Mouse (Mus musculus) myocyte (in vitro differentiated cells): ENCODE data around the gene Ankrd35.

Experiments used
- MAX ChIP-seq: IDR thresholded peaks from one replicate; pipeline ENCODE4 v1.6.1; 2011; ENCODE audit warnings: low read depth, mild to moderate bottlenecking, control low read depth
- MYOD1 ChIP-seq, 3 experiments: IDR thresholded peaks; one replicate each; pipeline ENCODE4 v1.6.1; 2011; ENCODE audit warnings: control low read depth in 2 of 3, low read depth in 2 of 3, mild to moderate bottlenecking in 2 of 3, moderate library complexity in 1 of 3; ENCODE audit not compliant: insufficient read length in 2 of 3, control insufficient read depth in 1 of 3
- MYOG ChIP-seq, 3 experiments: IDR thresholded peaks; one replicate each; pipeline ENCODE4 v1.6.1; 2011; ENCODE audit warnings: control low read depth in 2 of 3, low read depth in 2 of 3, mild to moderate bottlenecking in 2 of 3; ENCODE audit not compliant: insufficient read length in 2 of 3, control insufficient read depth in 1 of 3, insufficient read depth in 1 of 3
- POLR2A ChIP-seq: IDR thresholded peaks from one replicate; pipeline ENCODE4 v1.6.1; 2011; ENCODE audit warnings: low read depth, mild to moderate bottlenecking, control low read depth, moderate library complexity; ENCODE audit not compliant: insufficient read length
- POLR2AphosphoS2 ChIP-seq: IDR thresholded peaks from one replicate; pipeline ENCODE4 v1.6.1; 2011; ENCODE audit warnings: low read depth, control low read depth; ENCODE audit not compliant: insufficient read length
- USF1 ChIP-seq: IDR thresholded peaks from one replicate; pipeline ENCODE4 v1.6.1; 2011; ENCODE audit warnings: low read depth, mild to moderate bottlenecking, control low read depth, moderate library complexity

DNA sequence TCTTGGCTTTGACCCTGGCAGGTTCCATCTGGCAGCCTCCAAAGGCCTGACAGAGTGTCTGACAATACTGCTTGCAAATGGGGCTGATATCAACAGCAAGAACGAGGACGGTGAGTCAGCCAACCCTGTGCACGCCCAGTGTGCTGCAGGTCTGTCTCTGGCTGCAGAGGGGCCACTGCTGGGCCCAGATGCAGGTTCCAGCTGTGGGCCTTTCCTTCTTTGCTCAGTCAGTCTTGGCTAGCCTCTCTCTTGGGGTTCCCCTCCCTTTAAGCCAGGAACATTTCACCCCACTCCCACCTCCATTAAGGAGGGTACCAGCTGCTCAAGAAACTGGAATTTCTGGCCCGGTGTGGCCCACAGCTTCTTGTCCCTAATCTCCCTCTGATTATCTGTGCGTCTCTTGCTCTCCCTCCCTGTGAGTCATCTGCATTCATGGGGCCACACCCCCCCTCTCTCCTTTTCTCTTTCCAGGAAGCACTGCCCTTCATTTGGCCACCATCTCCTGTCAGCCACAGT is 9.3 kb downstream of the Ankrd35 start:
- no peak for TF ChIP-seq MYOD1 (IDR thresholded peaks at IDR 0.05; ENCODE audit: control insufficient read depth in 1 of 3, insufficient read length in 2 of 3, low read depth in 2 of 3)
- no peak for TF ChIP-seq POLR2A
- no peak for TF ChIP-seq MAX
- no peak for TF ChIP-seq USF1
- no peak for TF ChIP-seq MYOG (IDR thresholded peaks at IDR 0.05; ENCODE audit: control insufficient read depth in 1 of 3, insufficient read depth in 1 of 3, insufficient read length in 2 of 3, low read depth in 2 of 3)
- TF ChIP-seq POLR2AphosphoS2: no peak
